Mouse (Mus musculus) embryonic facial prominence, embryonic 13.5 days (tissue): ENCODE measurements around the gene Tsku. TPM values are rescaled to one million over a fixed set of nuclear protein-coding genes. Genes with fewer than 3 reads are reported as not detected.

Experiments used
- ATAC-seq: fragments of 200-750 bp; cut with Nextera tagmentation; 2 replicates; pipeline ENCODE4 v1.8.0; 2017; ENCODE audit warnings: low read depth; ENCODE audit not compliant: insufficient number of reproducible peaks, insufficient read depth, low FRiP score, low TSS enrichment
- H3K27ac ChIP-seq: fragments of 300-500 bp; sonication (generic); 2 replicates; pipeline ENCODE4 v1.5.1; 2015; ENCODE audit warnings: moderate library complexity, mild to moderate bottlenecking, inconsistent platforms
- H3K27me3 ChIP-seq: fragments of 300-500 bp; sonication (generic); 2 replicates; pipeline ENCODE4 v1.6.1; 2015; ENCODE audit warnings: mild to moderate bottlenecking, inconsistent platforms
- H3K36me3 ChIP-seq: fragments of 300-500 bp; sonication (generic); 2 replicates; pipeline ENCODE4 v1.6.1; 2015; ENCODE audit warnings: mild to moderate bottlenecking, inconsistent platforms
- H3K4me1 ChIP-seq: fragments of 300-500 bp; sonication (generic); 2 replicates; pipeline ENCODE4 v1.6.1; 2015; ENCODE audit warnings: inconsistent platforms
- H3K4me2 ChIP-seq: fragments of 300-500 bp; sonication (generic); 2 replicates; pipeline ENCODE4 v1.6.1; 2015; ENCODE audit warnings: moderate library complexity, mild to moderate bottlenecking, inconsistent platforms
- H3K4me3 ChIP-seq: fragments of 300-500 bp; sonication (generic); 2 replicates; pipeline ENCODE4 v1.5.1; 2015; ENCODE audit warnings: mild to moderate bottlenecking, inconsistent platforms
- H3K9ac ChIP-seq: fragments of 300-500 bp; sonication (generic); 2 replicates; pipeline ENCODE4 v1.6.1; 2015; ENCODE audit warnings: mild to moderate bottlenecking, inconsistent platforms
- H3K9me3 ChIP-seq: fragments of 300-500 bp; sonication (generic); 2 replicates; pipeline ENCODE4 v1.6.1; 2016; ENCODE audit warnings: inconsistent platforms
- WGBS: fragments of 180-500 bp; shearing (Covaris S2); methylation state at CpG from one replicate; pipeline ENCODE4 v1.1.7; 2015; ENCODE audit warnings: mixed read lengths; 5-methylcytosine and 5-hydroxymethylcytosine counted together
- polyA plus RNA-seq: library from polyadenylated mRNA; unstranded; fragments of >200 nt; fragmentation: Nextera tagmentation; extraction: Ambion mirVana; gene quantifications from 2 replicates; pipeline ENCODE4 v1.2.1, GENCODE M21; 2015

The Tsku gene
- polyA plus RNA-seq = 17.2 and 19.2 TPM in 2 replicates

GRCm38 (mm10) chr7:98361063-98361652 lies at the start of gene Tsku:
TSS of gene Tsku (minus strand) at chr7:98361328.
- Histone ChIP-seq H3K4me2 (peak within 1 kb of the TSS; percentile 89), H3K9ac (peak within 1 kb of the TSS; percentile 89), H3K27me3 (no peaks in the 10 kb centered on the region), H3K4me1 (peaks cover 43% of the 10 kb centered on the region), H3K36me3 (no peaks in the 10 kb centered on the region), H3K27ac (peak within 1 kb of the TSS; percentile 92), H3K9me3 (no peaks in the 10 kb centered on the region), H3K4me3 (peak within 1 kb of the TSS; percentile 85)
- under 1% methylated on average over 52 of the region's 52 CpGs for WGBS
- peak; percentile 91 for ATAC-seq

- Histone ChIP-seq H3K9me3 (no peaks in the 10 kb centered on the region), H3K4me3 (no peak overlapping the region), H3K4me1 (peaks cover 7% of the 10 kb centered on the region; the same call in 1 of the 2 replicates), H3K27ac (no peak overlapping the region), H3K36me3 (no peaks in the 10 kb centered on the region), H3K27me3 (no peaks in the 10 kb centered on the region), H3K4me2 (no peak overlapping the region), H3K9ac (no peak overlapping the region)
- ATAC-seq = no peak
- 79% methylated on average over 5 of the region's 5 CpGs for WGBS
Measured at GRCm38 (mm10) chr7:98407615-98408014, 46.5 kb upstream of the Tsku start.

- H3K36me3 ChIP-seq = no peaks in the 10 kb centered on the region
- no peak overlapping the region for H3K27ac ChIP-seq
- no peak overlapping the region for H3K4me2 ChIP-seq
- 37% methylated on average over 4 of the region's 4 CpGs for WGBS
- no peaks in the 10 kb centered on the region for H3K9me3 ChIP-seq
- no peaks in the 10 kb centered on the region for H3K27me3 ChIP-seq
- ATAC-seq = no peak
- no peak overlapping the region for H3K4me3 ChIP-seq
- peaks cover 7% of the 10 kb centered on the region; the same call in 1 of the 2 replicates for H3K4me1 ChIP-seq
- H3K9ac ChIP-seq = no peak overlapping the region
Measured at GRCm38 (mm10) chr7:98403996-98404395, 42.9 kb upstream of the Tsku start.

- WGBS = 53% methylated on average over 15 of the region's 15 CpGs
- Histone ChIP-seq H3K4me1 (peaks cover 7% of the 10 kb centered on the region; the same call in 1 of the 2 replicates), H3K27ac (no peak overlapping the region)
Measured at GRCm38 (mm10) chr7:98402582-98403574, 41.8 kb upstream of the Tsku start.

GRCm38 (mm10) chr7:98392466-98393201 lies 31.5 kb upstream of the Tsku start:
- H3K4me1 ChIP-seq = peaks cover 12% of the 10 kb centered on the region; the same call in 1 of the 2 replicates
- no peaks in the 10 kb centered on the region for H3K36me3 ChIP-seq
- no peak overlapping the region for H3K4me2 ChIP-seq
- no peak overlapping the region for H3K27ac ChIP-seq
- no peaks in the 10 kb centered on the region for H3K9me3 ChIP-seq
- H3K9ac ChIP-seq = no peak overlapping the region
- ATAC-seq = no peak
- WGBS = 80% methylated on average over 8 of the region's 8 CpGs
- H3K4me3 ChIP-seq = no peak overlapping the region
- no peaks in the 10 kb centered on the region for H3K27me3 ChIP-seq

More at GRCm38 (mm10) chr7:98402582-98403574, 41.8 kb upstream of the Tsku start:
- H3K9me3 ChIP-seq = no peaks in the 10 kb centered on the region
- H3K36me3 ChIP-seq = no peaks in the 10 kb centered on the region
- H3K4me3 ChIP-seq = no peak overlapping the region
- H3K9ac ChIP-seq = no peak overlapping the region
- no peak overlapping the region for H3K4me2 ChIP-seq
- no peak for ATAC-seq
- H3K27me3 ChIP-seq = no peaks in the 10 kb centered on the region

- no peak; the same call in 1 of the 2 replicates for ATAC-seq
- WGBS = 78% methylated on average over 7 of the region's 7 CpGs
Measured at GRCm38 (mm10) chr7:98391351-98391936, 30.3 kb upstream of the Tsku start.

GRCm38 (mm10) chr7:98390486-98390885 lies 29.4 kb upstream of the Tsku start:
- Histone ChIP-seq H3K4me3 (no peak overlapping the region), H3K27ac (no peak overlapping the region), H3K27me3 (no peaks in the 10 kb centered on the region), H3K4me2 (no peak overlapping the region), H3K4me1 (peaks cover 12% of the 10 kb centered on the region; the same call in 1 of the 2 replicates), H3K9me3 (no peaks in the 10 kb centered on the region), H3K9ac (no peak overlapping the region), H3K36me3 (no peaks in the 10 kb centered on the region)
- no peak for ATAC-seq
- WGBS = 77% methylated on average over 2 of the region's 2 CpGs

More at GRCm38 (mm10) chr7:98391351-98391936, 30.3 kb upstream of the Tsku start:
- H3K4me3 ChIP-seq = no peak overlapping the region
- H3K27me3 ChIP-seq = no peaks in the 10 kb centered on the region
- peaks cover 12% of the 10 kb centered on the region; the same call in 1 of the 2 replicates for H3K4me1 ChIP-seq
- no peak overlapping the region for H3K27ac ChIP-seq
- no peak overlapping the region for H3K9ac ChIP-seq
- H3K4me2 ChIP-seq = no peak overlapping the region
- H3K36me3 ChIP-seq = no peaks in the 10 kb centered on the region
- no peaks in the 10 kb centered on the region for H3K9me3 ChIP-seq

- no peak for ATAC-seq
- H3K4me3 ChIP-seq = no peak overlapping the region
Measured at GRCm38 (mm10) chr7:98389656-98390055, 28.5 kb upstream of the Tsku start.

GRCm38 (mm10) chr7:98388881-98389501 lies 27.9 kb upstream of the Tsku start:
- H3K9ac ChIP-seq = no peak overlapping the region
- H3K4me2 ChIP-seq = no peak overlapping the region
- peaks cover 12% of the 10 kb centered on the region; the same call in 1 of the 2 replicates for H3K4me1 ChIP-seq
- 81% methylated on average over 12 of the region's 12 CpGs for WGBS
- no peak overlapping the region for H3K27ac ChIP-seq
- no peaks in the 10 kb centered on the region for H3K27me3 ChIP-seq
- no peak overlapping the region for H3K4me3 ChIP-seq
- H3K9me3 ChIP-seq = no peaks in the 10 kb centered on the region
- no peaks in the 10 kb centered on the region for H3K36me3 ChIP-seq
- no peak for ATAC-seq

More at GRCm38 (mm10) chr7:98389656-98390055, 28.5 kb upstream of the Tsku start:
- no peaks in the 10 kb centered on the region for H3K36me3 ChIP-seq
- H3K9me3 ChIP-seq = no peaks in the 10 kb centered on the region
- no peaks in the 10 kb centered on the region for H3K27me3 ChIP-seq
- no peak overlapping the region for H3K4me2 ChIP-seq
- 88% methylated on average over 9 of the region's 9 CpGs for WGBS
- peaks cover 12% of the 10 kb centered on the region; the same call in 1 of the 2 replicates for H3K4me1 ChIP-seq
- no peak overlapping the region for H3K9ac ChIP-seq
- no peak overlapping the region for H3K27ac ChIP-seq

- no peak overlapping the region for H3K4me3 ChIP-seq
- H3K36me3 ChIP-seq = no peaks in the 10 kb centered on the region
- 66% methylated on average over 7 of the region's 7 CpGs for WGBS
- no peaks in the 10 kb centered on the region for H3K9me3 ChIP-seq
- no peak overlapping the region for H3K9ac ChIP-seq
- peaks cover 17% of the 10 kb centered on the region; the same call in 1 of the 2 replicates for H3K4me1 ChIP-seq
- H3K27me3 ChIP-seq = no peaks in the 10 kb centered on the region
- ATAC-seq = no peak
- H3K4me2 ChIP-seq = no peak overlapping the region
- H3K27ac ChIP-seq = no peak overlapping the region
Measured at GRCm38 (mm10) chr7:98387201-98387600, 26.1 kb upstream of the Tsku start.
